Mouse (Mus musculus) limb, embryonic 12.5 days (tissue): Measurements from ENCODE around the gene Fbll1. TPM values are rescaled to one million over a fixed set of nuclear protein-coding genes. Genes with fewer than 3 reads are reported as not detected.

Experiments
- ATAC-seq: fragments of 200-750 bp; cut with Nextera tagmentation; 2 replicates; pipeline ENCODE4 v1.8.0; 2017; ENCODE audit warnings: low read depth, moderate TSS enrichment; ENCODE audit not compliant: insufficient number of reproducible peaks, insufficient read depth, low FRiP score, low TSS enrichment
- H3K27ac ChIP-seq: fragments of 300-500 bp; sonication (generic); 2 replicates; pipeline ENCODE4 v1.5.1; 2016; ENCODE audit warnings: mild to moderate bottlenecking, moderate library complexity
- H3K27me3 ChIP-seq: fragments of 300-500 bp; sonication (generic); 2 replicates; pipeline ENCODE4 v1.6.1; 2016; ENCODE audit warnings: mild to moderate bottlenecking, moderate library complexity
- H3K36me3 ChIP-seq: fragments of 300-500 bp; sonication (generic); 2 replicates; pipeline ENCODE4 v1.6.1; 2016; ENCODE audit warnings: mild to moderate bottlenecking, moderate library complexity
- H3K4me1 ChIP-seq: fragments of 300-500 bp; sonication (generic); replicated peaks from 2 replicates; pipeline ENCODE4 v1.6.1; 2016
- H3K4me2 ChIP-seq: fragments of 300-500 bp; sonication (generic); 2 replicates; pipeline ENCODE4 v1.6.1; 2016; ENCODE audit warnings: mild to moderate bottlenecking, moderate library complexity
- H3K4me3 ChIP-seq: fragments of 300-500 bp; sonication (generic); replicated peaks from 2 replicates; pipeline ENCODE4 v1.5.1; 2016; ENCODE audit warnings: mild to moderate bottlenecking
- H3K9ac ChIP-seq: fragments of 300-500 bp; sonication (generic); replicated peaks from 2 replicates; pipeline ENCODE4 v1.6.1; 2016; ENCODE audit warnings: mild to moderate bottlenecking, moderate library complexity
- H3K9me3 ChIP-seq: fragments of 300-500 bp; sonication (generic); 2 replicates; pipeline ENCODE4 v1.6.1; 2016; ENCODE audit warnings: mild to moderate bottlenecking, moderate library complexity
- WGBS: fragments of 180-500 bp; shearing (Covaris S2); methylation state at CpG from one replicate; pipeline ENCODE4 v1.1.7; 2016; 5-methylcytosine and 5-hydroxymethylcytosine counted together
- polyA plus RNA-seq: library from polyadenylated mRNA; unstranded; fragments of >200 nt; fragmentation: Nextera tagmentation; extraction: Ambion mirVana; gene quantifications from 2 replicates; pipeline ENCODE4 v1.2.1, GENCODE M21; 2016

Fbll1 gene
- polyA plus RNA-seq, 1 experiment from 2014 or later, result not detected

DNA sequence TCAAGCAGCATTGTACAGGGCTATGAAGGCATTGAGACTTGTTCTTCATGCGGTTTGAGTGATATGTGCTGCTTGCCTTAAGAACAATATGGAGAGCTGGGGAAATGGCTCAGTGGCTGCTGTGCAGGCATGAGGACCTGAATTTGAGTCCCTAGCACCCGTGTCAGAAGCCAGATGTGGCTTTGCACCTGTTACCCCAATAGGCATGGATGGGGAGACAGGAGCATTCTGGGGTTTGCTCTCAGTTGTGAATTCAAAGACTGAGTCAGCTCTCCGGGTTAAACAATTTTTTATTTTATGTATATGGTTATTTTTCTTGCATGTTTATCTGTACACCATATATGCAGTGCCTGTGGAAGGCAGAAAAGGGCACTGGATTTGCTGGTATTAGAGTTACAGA, 16.2 kb downstream of the Fbll1 start:
- Histone ChIP-seq H3K27ac (no peak overlapping the region), H3K9me3 (no peaks in the 10 kb centered on the region), H3K9ac (no peak overlapping the region), H3K4me3 (no peak overlapping the region), H3K27me3 (no peaks in the 10 kb centered on the region), H3K4me2 (no peak overlapping the region), H3K36me3 (peaks cover 85% of the 10 kb centered on the region), H3K4me1 (no peaks in the 10 kb centered on the region)
- 95% methylated on average over 3 of the region's 3 CpGs for WGBS
- no peak for ATAC-seq

DNA sequence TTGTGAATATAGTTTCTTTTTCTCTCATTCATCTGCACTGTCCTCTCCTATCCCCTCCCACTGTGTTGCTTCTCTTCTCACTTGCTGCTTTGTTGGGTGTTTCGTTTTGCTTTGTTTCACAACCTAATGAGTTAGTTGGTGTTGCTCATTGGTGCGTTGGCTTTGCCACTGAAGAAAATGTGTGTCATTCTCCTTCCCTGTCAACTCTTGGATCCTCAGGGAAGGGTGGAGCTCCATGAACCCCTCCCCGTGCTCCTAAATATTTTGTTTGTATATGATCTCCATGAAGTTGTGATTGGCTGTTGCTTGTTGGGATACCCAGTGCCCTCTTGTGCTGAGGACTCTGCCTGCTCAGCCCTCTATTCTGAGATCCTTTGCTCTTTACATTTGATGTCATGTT, 18.3 kb downstream of the Fbll1 start:
- WGBS, result 89% methylated on average over 3 of the region's 3 CpGs
- ATAC-seq, result no peak
- H3K9me3 ChIP-seq, result no peaks in the 10 kb centered on the region
- no peak overlapping the region for H3K4me3 ChIP-seq
- H3K4me1 ChIP-seq, result no peaks in the 10 kb centered on the region
- H3K4me2 ChIP-seq, result no peak overlapping the region
- no peak overlapping the region for H3K27ac ChIP-seq
- H3K36me3 ChIP-seq, result peaks cover 88% of the 10 kb centered on the region
- no peak overlapping the region for H3K9ac ChIP-seq
- no peaks in the 10 kb centered on the region for H3K27me3 ChIP-seq

DNA sequence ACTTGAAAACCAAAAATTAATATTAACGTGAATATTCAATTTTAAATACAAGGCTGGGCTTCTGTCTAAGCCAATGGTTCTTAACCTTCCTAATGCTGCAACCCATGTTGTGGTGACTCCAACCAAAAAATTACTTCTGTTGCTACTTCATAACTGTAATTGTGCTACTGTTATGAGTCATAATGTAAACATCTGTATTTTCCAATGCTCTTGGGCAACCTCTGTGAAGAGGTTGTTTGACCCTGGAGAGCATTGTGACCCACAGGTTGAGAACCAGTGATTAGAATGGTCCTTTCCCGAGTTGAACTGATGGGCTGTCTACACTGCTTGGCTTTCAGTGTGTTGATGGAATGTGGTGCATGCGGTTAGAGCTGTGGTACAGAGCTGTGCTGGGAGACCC, 22.2 kb downstream of the Fbll1 start:
- WGBS, result 95% methylated on average over 3 of the region's 3 CpGs
- Histone ChIP-seq H3K4me2 (no peak overlapping the region), H3K36me3 (peaks cover 57% of the 10 kb centered on the region), H3K9ac (no peak overlapping the region), H3K4me3 (no peak overlapping the region), H3K4me1 (peaks cover 5% of the 10 kb centered on the region), H3K27ac (no peak overlapping the region), H3K9me3 (no peaks in the 10 kb centered on the region), H3K27me3 (no peaks in the 10 kb centered on the region)
- no peak for ATAC-seq

GRCm38 (mm10) chr11:35775606-35776005, 23.1 kb downstream of the Fbll1 start:
- ATAC-seq, result no peak
- Histone ChIP-seq H3K4me1 (peaks cover 13% of the 10 kb centered on the region), H3K9ac (no peak overlapping the region), H3K4me2 (no peak overlapping the region), H3K27me3 (no peaks in the 10 kb centered on the region), H3K9me3 (no peaks in the 10 kb centered on the region), H3K36me3 (peaks cover 51% of the 10 kb centered on the region), H3K27ac (no peak overlapping the region), H3K4me3 (no peak overlapping the region)
- WGBS, result 94% methylated on average over 3 of the region's 3 CpGs

DNA sequence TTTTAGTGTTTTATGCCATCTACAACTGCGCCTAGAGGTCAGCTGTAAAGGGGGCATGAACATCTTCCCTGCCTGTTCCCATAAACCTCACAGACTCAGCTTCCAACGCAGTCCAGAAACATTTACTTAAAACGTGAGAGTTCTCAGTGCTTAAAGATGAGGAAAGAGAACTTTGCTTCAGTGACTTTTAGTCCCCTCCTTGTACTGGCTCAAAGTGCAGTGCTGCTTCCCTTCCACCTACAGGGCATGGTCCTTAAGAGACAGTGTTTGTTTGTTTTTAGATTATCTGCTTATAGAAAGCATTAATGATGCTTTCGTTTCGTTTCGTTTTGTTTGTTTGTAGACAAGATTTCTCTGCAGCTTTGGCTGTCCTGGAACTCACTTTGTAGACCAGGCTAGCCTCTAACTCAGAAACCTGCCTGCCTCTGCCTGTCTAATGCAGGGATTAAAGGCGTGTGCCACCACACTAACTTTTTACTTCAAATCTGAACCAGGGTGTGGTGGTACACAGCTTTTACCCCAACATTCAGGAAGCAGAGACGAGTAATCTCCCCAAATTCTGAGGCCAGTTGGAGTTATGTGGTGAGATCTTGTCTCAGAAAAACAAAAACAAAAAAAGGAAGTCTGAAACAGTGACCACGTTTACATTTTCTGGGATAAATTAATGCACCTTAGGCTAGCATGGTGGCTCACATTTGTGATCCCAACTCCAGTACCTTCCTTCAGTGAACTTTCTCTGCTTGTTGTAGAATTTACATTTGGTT, 27.8 kb downstream of the Fbll1 start:
- Histone ChIP-seq H3K36me3 (peaks cover 8% of the 10 kb centered on the region; the same call in 1 of the 2 replicates), H3K4me1 (peaks cover 15% of the 10 kb centered on the region), H3K27ac (no peak overlapping the region), H3K4me3 (peak overlapping the region; percentile 84), H3K9me3 (no peaks in the 10 kb centered on the region), H3K9ac (peak overlapping the region; percentile 96), H3K27me3 (no peaks in the 10 kb centered on the region), H3K4me2 (peak overlapping the region; percentile 71)
- ATAC-seq, result no peak
- WGBS, result 63% methylated on average over 9 of the region's 9 CpGs

DNA sequence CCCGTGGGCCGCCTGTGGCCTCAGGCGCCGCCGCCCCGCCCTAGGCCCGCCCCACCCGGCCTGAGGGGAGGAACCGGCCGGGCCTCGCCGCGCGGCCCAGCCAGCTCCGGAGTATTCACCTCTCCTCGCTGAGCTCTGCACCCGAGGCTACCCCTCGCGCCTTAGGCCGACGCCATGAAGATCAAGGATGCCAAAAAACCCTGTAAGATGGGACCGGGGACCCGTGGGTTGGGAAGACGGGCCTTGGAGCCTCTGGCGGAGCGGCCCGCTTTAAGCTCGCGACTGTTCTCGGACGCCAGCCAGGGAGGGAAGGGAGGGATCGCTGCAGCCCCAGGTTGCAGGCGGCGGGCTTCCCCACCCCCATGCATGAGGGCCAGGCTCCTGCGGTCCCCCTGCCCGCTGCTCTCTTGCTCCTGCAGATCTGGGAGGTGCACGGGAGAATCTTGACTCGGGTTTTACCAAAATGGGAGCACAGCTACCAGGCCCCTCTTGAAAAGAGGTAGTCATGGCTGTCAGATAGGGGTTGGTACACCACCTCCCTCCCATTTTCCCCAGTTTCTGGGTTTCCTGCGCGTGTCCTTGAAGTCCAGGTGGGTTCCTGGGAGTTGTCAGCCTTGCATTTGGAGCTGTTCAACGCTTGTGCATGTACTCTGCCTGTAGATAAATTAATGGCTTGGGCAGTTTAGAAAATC, 28.8 kb downstream of the Fbll1 start:
- Histone ChIP-seq H3K9ac (peak overlapping the region; percentile 96), H3K27me3 (no peaks in the 10 kb centered on the region), H3K4me1 (peaks cover 15% of the 10 kb centered on the region), H3K4me2 (peak overlapping the region; percentile 71), H3K9me3 (no peaks in the 10 kb centered on the region), H3K36me3 (peaks cover 8% of the 10 kb centered on the region; the same call in 1 of the 2 replicates), H3K4me3 (peak overlapping the region; percentile 84), H3K27ac (peak overlapping the region; percentile 96)
- WGBS, result under 1% methylated on average over 34 of the region's 41 CpGs
- peak; percentile 89 for ATAC-seq

- Histone ChIP-seq H3K4me3 (peak within 1 kb of the TSS; percentile 84), H3K9ac (peak within 1 kb of the TSS; percentile 96), H3K36me3 (peaks cover 8% of the 10 kb centered on the region; the same call in 1 of the 2 replicates), H3K4me1 (peaks cover 15% of the 10 kb centered on the region), H3K27me3 (no peaks in the 10 kb centered on the region), H3K4me2 (peak within 1 kb of the TSS; percentile 71), H3K9me3 (no peaks in the 10 kb centered on the region), H3K27ac (peak within 1 kb of the TSS; percentile 96)
- ATAC-seq, result peak; percentile 100
- under 1% methylated on average over 49 of the region's 50 CpGs for whole genome bisulfite sequencing
Observed at GRCm38 (mm10) chr11:35769188-35769745, 29.4 kb downstream of the Fbll1 start, which contains the start of gene Pank3. Pank3 (plus strand) TSS chr11:35769484.

GRCm38 (mm10) chr11:35766845-35767244, 31.8 kb downstream of the Fbll1 start:
- Histone ChIP-seq H3K4me1 (peaks cover 13% of the 10 kb centered on the region), H3K9me3 (no peaks in the 10 kb centered on the region), H3K36me3 (no peaks in the 10 kb centered on the region), H3K4me2 (no peak overlapping the region), H3K9ac (no peak overlapping the region), H3K4me3 (no peak overlapping the region), H3K27me3 (no peaks in the 10 kb centered on the region), H3K27ac (no peak overlapping the region)
- no peak for ATAC-seq
- WGBS, result 89% methylated on average over 5 of the region's 5 CpGs

DNA sequence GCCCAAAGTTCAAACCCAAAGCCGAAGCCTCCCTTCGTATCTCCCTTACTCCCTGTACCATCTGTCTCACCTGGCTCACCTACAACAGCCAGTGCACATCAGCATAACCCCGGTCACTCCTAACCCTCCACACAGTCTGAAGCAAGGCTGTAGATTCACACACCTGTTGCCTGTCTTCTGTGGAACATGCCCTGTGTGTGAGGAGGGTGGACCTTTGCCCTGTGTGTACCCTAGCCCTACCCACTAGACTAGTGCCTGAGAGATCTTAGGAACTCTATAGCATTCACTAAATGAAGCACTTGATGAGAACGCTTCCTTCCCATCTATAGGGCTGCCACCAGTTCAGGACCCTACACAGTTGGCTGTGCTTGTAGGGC, 38.1 kb downstream of the Fbll1 start:
- Histone ChIP-seq H3K36me3 (no peaks in the 10 kb centered on the region), H3K4me3 (no peak overlapping the region), H3K9ac (no peak overlapping the region), H3K4me2 (no peak overlapping the region), H3K27ac (no peak overlapping the region), H3K27me3 (0 out of 2 replicates have a peak, but pooled peaks cover 5% of the 10 kb centered on the region), H3K9me3 (no peaks in the 10 kb centered on the region), H3K4me1 (peaks cover 4% of the 10 kb centered on the region)
- 95% methylated on average over 4 of the region's 4 CpGs for WGBS
- peak; percentile 47; the same call in 1 of the 2 replicates for ATAC-seq

DNA sequence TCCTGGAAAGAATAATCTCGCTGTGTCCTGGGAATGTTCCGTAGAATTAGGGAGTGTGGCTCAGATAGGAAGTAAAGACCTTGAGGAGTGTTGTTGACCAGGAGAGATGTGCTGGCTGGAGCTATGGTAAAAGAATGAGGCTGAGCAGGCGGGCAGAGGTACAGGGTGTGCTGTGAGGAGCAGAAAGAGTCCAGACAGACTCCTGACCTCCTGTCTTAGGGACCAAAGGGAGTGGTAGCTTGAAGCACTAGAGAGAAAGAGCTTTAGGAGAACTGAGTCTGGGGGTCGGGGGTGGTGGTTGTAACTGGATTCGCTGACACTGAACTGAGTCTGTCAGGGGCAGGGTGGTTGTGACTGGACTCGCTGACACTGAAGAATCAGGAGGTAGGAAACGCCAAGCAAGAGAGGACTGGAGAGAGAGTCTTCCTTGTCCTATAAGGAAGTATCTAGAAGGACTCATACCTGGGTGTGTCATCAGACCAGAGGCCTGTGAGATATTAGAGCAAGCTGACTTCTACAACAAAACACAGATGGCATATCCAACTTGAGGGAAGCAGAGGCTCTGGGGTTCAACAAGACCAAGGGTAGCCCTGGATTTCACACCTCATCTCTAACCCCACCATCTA, 38.6 kb downstream of the Fbll1 start:
- Histone ChIP-seq H3K4me3 (no peak overlapping the region), H3K9me3 (no peaks in the 10 kb centered on the region), H3K4me2 (no peak overlapping the region), H3K9ac (no peak overlapping the region), H3K4me1 (peaks cover 8% of the 10 kb centered on the region), H3K27me3 (0 out of 2 replicates have a peak, but pooled peaks cover 5% of the 10 kb centered on the region), H3K27ac (no peak overlapping the region), H3K36me3 (no peaks in the 10 kb centered on the region)
- no peak; the same call in 1 of the 2 replicates for ATAC-seq
- WGBS, result 86% methylated on average over 7 of the region's 7 CpGs
